Mouse (Mus musculus) left cerebral cortex, postnatal 10 days (tissue): ENCODE measurements around the gene Bag3. TPM values are rescaled to one million over a fixed set of nuclear protein-coding genes. Genes with fewer than 3 reads are reported as not detected.

Source experiments
- DNase-seq, 2 experiments: peaks; one replicate each; pipeline ENCODE4 v3.0.0; 2021 to 2022; ENCODE audit warnings: low spot score in 2 of 2, mixed read lengths in 1 of 2; ENCODE audit errors: extremely low spot score in 1 of 2
- intact Hi-C: fragments of 180-260 bp; cut with DNase I; formaldehyde crosslinking; loops from one replicate; pipeline ENCODE4 v1.15.1; 2025
- microRNA-seq: library from miRNA; unstranded; fragments of <30 nt; microRNA quantifications from one replicate; pipeline ENCODE4 v1.2.0, GENCODE M21; 2022
- total RNA-seq, 2 experiments: library from RNA; stranded (reverse); gene quantifications; 2 replicates each; pipeline ENCODE4 v1.2.3; 2021

Gene Bag3
- total RNA-seq, 2 experiments from 2014 or later: 4.6 to 4.9 TPM

DNA sequence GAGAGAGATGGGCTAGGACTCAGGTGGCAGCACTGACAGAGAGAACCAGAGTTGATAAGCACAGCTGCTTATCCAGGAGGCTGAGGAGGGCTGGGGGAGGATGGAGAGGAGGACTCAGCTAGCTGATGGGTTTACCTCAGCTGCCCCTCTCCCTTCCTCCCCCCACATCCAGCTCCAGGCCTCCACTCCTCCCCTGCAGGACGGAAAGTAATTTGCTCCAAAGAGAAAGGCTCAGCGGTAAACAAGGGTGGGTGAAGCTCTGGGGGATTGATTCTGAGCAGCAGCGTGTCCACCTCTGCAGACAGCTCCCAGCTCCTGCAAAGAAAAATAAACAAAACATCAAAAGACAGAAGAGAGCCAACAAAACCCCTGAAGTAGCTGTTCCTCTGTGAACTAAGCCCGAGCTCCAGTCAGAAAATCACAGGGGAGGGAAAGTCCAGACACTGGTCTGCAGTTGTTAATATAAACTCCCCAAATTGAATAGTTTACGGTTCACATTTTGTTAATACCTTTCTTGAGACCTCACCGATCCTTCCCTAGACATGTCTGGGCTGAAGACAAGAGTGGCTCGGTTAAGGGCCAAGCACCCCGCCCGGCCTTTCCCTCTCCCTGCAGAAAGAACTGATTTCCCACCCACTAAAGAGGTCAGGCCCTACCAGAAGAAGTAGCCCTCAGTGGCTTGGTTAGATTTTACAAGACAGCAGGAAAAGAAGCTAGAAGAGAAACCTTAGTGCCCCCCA, 68.1 kb downstream of the Bag3 start:
- peak in 1 of 2 experiments; percentile 71 for DNase-seq
- intact Hi-C loops: no loop called here

DNA sequence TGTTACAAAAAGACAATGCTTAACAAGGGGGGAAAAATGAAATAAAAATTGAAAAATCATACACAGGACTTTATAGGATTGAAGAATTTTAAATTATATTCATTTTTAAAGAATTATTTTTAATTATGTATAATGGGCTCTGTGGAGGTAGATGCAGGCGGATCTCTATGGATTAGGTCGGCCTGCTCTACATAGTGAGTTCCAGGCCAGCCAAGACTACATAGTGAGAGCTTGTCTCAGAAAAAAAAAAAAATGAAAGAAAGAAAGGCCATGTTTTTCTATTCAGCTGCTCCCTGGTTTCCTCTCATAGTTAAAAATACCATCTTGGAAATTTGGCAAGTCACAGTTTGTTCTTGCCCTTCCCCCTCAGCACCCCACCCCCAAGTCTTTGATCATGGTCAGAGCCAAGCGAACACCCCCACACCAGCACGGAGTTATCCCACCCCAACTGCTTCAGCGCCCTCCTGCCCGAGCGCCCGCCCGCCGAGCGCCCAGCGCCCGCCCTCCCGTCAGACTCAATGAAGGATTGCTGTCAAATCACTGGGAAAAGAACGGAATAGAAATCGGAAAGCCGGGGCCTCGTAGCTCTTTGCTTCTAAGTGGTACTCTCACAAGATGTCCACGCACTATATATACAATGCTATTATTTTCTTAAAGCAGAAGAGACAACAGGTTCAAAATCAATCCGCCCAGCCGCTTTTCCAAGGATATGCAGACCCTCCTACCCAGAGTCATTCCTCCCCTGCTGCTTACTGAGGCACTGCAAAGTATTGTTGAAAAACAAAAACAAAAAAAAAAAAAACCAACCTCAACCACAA, 68.9 kb downstream of the Bag3 start:
- DNase-seq: peak in 1 of 2 experiments; percentile 83
- intact Hi-C loops: no loop called here

DNA sequence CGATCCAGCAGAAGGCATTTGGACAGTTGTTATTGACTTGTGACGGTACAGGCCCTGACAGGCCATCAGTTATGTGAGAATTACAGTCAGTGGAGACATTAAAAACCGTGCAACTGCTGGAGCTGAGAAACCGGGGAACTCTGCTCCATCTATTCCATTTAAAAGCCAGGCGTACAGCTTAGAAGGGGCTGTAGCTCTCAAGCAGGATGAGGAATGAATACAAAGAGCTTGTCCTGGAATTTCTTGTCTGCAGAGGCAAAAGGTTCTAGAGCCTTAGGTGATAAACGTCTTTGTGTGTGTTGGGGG, 69.5 kb downstream of the Bag3 start:
- intact Hi-C loops: no loop called here
- no peak for DNase-seq

DNA sequence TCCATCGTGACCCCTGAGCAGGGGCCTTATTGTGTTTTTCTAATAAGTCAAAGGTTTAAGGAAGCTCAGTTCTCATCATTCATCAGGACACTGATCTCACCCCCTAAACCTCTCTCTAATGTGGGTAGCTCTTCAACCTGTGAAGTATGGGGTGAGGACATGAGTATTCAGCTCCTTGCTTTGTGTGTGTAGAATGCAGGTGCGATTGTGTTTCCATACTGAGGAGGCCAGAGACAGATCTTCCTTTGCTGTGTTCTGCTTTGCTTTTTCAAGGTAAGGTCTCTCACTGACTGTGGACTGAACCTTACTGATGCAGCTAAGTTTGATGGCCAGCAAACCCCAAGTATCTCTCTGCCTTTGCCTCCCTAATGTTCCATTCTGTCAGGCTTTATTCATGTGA, 72.9 kb downstream of the Bag3 start:
- intact Hi-C loops: no loop called here
- no peak for DNase-seq

Small RNA genes lying within 50 kb of the gene (microRNA-seq; reads per million reads assigned to microRNA genes)
- gene Gm24365: not detected

Other genes with a start within 250 kb of the Bag3 start
- 10 to 100 TPM; 25.1 to 25.4 TPM for gene BC017158, start 225.4 kb upstream of the Bag3 start, total RNA-seq
- 10 to 100 TPM; 46.4 to 50.8 TPM for gene Rgs10, start 104.9 kb upstream of the Bag3 start, total RNA-seq
- gene Tial1, start 61.9 kb upstream of the Bag3 start, total RNA-seq: 100 to 1,000 TPM; 104 to 106 TPM
- 100 to 1,000 TPM; 267 to 278 TPM for gene Inpp5f, start 87.7 kb downstream of the Bag3 start, total RNA-seq
- gene Mcmbp, start 216.9 kb downstream of the Bag3 start, total RNA-seq: 10 to 100 TPM; 27.5 to 27.7 TPM
- 10 to 100 TPM; 34.5 to 39.2 TPM for gene Sec23ip, start 221.3 kb downstream of the Bag3 start, total RNA-seq